10 mouse cellular contexts compared by ENCODE assay signal in the genomic region with DNA sequence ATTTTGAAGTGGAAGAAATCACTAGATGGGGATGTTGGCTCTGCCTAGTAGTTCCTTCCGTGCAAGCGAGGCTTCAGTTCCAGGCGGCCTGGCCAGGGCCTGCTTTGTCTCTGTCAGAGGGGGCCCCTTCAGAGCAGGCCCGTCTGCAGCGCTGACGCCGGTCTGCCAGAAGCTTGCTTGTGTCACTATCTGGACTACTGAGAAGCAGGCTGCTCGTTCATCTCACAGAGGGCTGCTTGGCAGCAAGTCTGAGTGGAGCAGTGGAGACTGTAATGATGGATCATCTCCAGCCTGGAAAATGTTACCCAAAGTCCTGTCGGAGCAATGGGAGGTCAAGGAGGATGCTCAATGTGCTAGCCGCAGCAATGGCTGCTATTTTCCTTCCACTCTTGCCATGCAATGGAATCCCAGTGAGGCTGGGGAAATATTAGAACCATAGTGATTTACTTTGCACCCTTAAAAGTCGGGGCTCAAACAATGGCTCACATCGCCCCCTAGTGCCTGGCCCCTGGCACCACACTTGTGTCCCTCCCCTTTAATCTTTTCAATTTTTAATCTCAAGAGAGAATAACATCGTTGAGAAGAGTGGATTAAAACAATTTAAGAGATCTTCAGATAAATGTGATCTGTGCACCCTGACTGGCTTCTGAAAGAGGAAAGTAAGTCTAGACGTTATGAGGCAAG. TPM values are rescaled to one million over a fixed set of nuclear protein-coding genes. Genes with fewer than 3 reads are reported as not detected.
DNase-seq lines count a peak whose midpoint lies in the region; ATAC-seq and TF ChIP-seq lines count a peak whose summit lies in the region.
"Had no signal": no experiment of that assay in that cellular context is flagged by ENCODE, and none has a peak within 500 bp of the region (broad histone marks: within the 10 kb centered on the region; RNA-seq: fewer than 3 reads in every experiment).

No protein-coding gene starts in this region.

- H3K27ac ChIP-seq in cortical plate, adult 2 months (ENCODE audit: insufficient read depth, low read length) = no peak overlapping the region

- peak; percentile 72 to 76 for DNase-seq in cerebellum, postnatal 14 days
- DNase-seq in cerebellum, adult 9-10 months = no peak
- DNase-seq in CD4-positive helper T cell, adult 2 months (ENCODE audit: low read depth, low spot score) = peak; percentile 39
- DNase-seq in heart, postnatal 4 days = peak; percentile 26
- peak; percentile 33 for DNase-seq in thymus, postnatal 14 days
- no peak for DNase-seq in left cerebral cortex, postnatal 10 days (ENCODE audit: extremely low spot score in 1 of 2, low spot score in 2 of 2)

- peak; percentile 55 for TF ChIP-seq CTCF in cortical plate, adult 2 months (IDR thresholded peaks at IDR 0.05; ENCODE audit: extremely low read depth, insufficient read depth, low read length)

- no peak overlapping the region for H3K4me3 ChIP-seq in cortical plate, adult 2 months (ENCODE audit: insufficient read depth, low read length)

- ATAC-seq in megakaryocyte, adult 5-6 weeks (ENCODE audit: poor library complexity, severe bottlenecking) = peak; percentile 67

- no peak for TF ChIP-seq POLR2A in cortical plate, adult 2 months (IDR thresholded peaks at IDR 0.05; ENCODE audit: extremely low read depth, insufficient read depth, low read length)

- no peaks in the 10 kb centered on the region for H3K4me1 ChIP-seq in cortical plate, adult 2 months (ENCODE audit: control insufficient read depth, insufficient read depth, low read length)

- intact Hi-C loops in left cerebral cortex, postnatal 10 days (cut with DNase I) = no loop called here

RNA-seq across cellular contexts. Expression of a gene that starts 26.0 kb away (rescaled TPM):
- polyA plus RNA-seq in cortical plate, adult 2 months (2012; rRNA removed) = 27.9 and 28.2 TPM in 2 replicates
- 10 to 100 TPM; 12.1 to 13.1 TPM for total RNA-seq in heart, postnatal 4 days (2021)
- total RNA-seq in megakaryocyte, adult 5-6 weeks (2015) = 0.21 and 0.87 TPM in 2 replicates
- total RNA-seq in megakaryocyte, adult 5-6 weeks (2017) = 0.95 and 2.0 TPM in 2 replicates
- total RNA-seq in left cerebral cortex, postnatal 10 days (2021) = 10 to 100 TPM; 37.8 to 40.5 TPM

RNA-seq across cellular contexts. Expression of a gene that starts 40.2 kb away (rescaled TPM):
- 0.17 and 0.54 TPM in 2 replicates for polyA plus RNA-seq in cortical plate, adult 2 months (2012; rRNA removed)
- total RNA-seq in heart, postnatal 4 days (2021) = under 1 TPM in 1 of 2 experiments, not detected in 1; 0.26 TPM
- not detected in 2 replicates for total RNA-seq in megakaryocyte, adult 5-6 weeks (2015)
- total RNA-seq in megakaryocyte, adult 5-6 weeks (2017) = not detected in 2 replicates
- 1 to 10 TPM; 1.3 to 1.9 TPM for total RNA-seq in left cerebral cortex, postnatal 10 days (2021)
- total RNA-seq: ES-E14; layer of hippocampus, postnatal 14 days had no signal

Comparison
In these comparisons a context has a peak if more than half of its experiments do, and no peak if none do; other contexts are left out.
1. DNase-seq: peak in cerebellum, postnatal 14 days (2 of 2), CD4-positive helper T cell, adult 2 months (single experiment), heart, postnatal 4 days (single experiment) and thymus, postnatal 14 days (single experiment); none in cerebellum, adult 9-10 months (single experiment) and left cerebral cortex, postnatal 10 days (0 of 2).
2. RNA of a gene that starts 26.0 kb away (total RNA-seq): 37.8 to 40.5 TPM in left cerebral cortex, postnatal 10 days and 12.1 to 13.1 TPM in heart, postnatal 4 days; 0.21 to 2.0 TPM in megakaryocyte, adult 5-6 weeks; every median in the first group is over 4 times any median in the second.